Mouse (Mus musculus) embryonic facial prominence, embryonic 11.5 days (tissue): ENCODE data around the gene Slc18a2. TPM values are rescaled to one million over a fixed set of nuclear protein-coding genes. Genes with fewer than 3 reads are reported as not detected.
A peak's percentile ranks its signal among the peaks of the same experiment; 100 is the strongest.

Experiments used
- ATAC-seq: fragments of 200-750 bp; cut with Nextera tagmentation; replicated peaks from 2 replicates; pipeline ENCODE4 v1.8.0; 2017; ENCODE audit warnings: low read depth; ENCODE audit not compliant: insufficient number of reproducible peaks, low FRiP score, low TSS enrichment
- DNase-seq: peaks from one replicate; pipeline ENCODE4 v3.0.0-alpha.2; 2015; ENCODE audit warnings: low spot score
- H3K27ac ChIP-seq: fragments of 300-500 bp; sonication (generic); replicated peaks from 2 replicates; pipeline ENCODE4 v1.5.1; 2014; ENCODE audit warnings: mild to moderate bottlenecking, low read depth, low read length, control low read depth
- H3K27me3 ChIP-seq: fragments of 300-500 bp; sonication (generic); 2 replicates; pipeline ENCODE4 v1.6.1; 2014; ENCODE audit warnings: mild to moderate bottlenecking, low read length, moderate library complexity, mixed read lengths; ENCODE audit not compliant: control insufficient read depth, insufficient read depth
- H3K36me3 ChIP-seq: fragments of 300-500 bp; sonication (generic); replicated peaks from 2 replicates; pipeline ENCODE4 v1.6.1; 2014; ENCODE audit warnings: low read depth, mild to moderate bottlenecking, low read length, moderate library complexity, mixed read lengths; ENCODE audit not compliant: control insufficient read depth, insufficient read depth
- H3K4me1 ChIP-seq: fragments of 300-500 bp; sonication (generic); 2 replicates; pipeline ENCODE4 v1.6.1; 2014; ENCODE audit warnings: low read length, mixed read lengths; ENCODE audit not compliant: control insufficient read depth, insufficient read depth
- H3K4me2 ChIP-seq: fragments of 300-500 bp; sonication (generic); 2 replicates; pipeline ENCODE4 v1.6.1; 2014; ENCODE audit warnings: low read depth, mild to moderate bottlenecking, control low read depth, low read length, moderate library complexity
- H3K4me3 ChIP-seq: fragments of 300-500 bp; sonication (generic); 2 replicates; pipeline ENCODE4 v1.5.1; 2014; ENCODE audit warnings: low read depth, low read length, control low read depth
- H3K9ac ChIP-seq: fragments of 300-500 bp; sonication (generic); replicated peaks from 2 replicates; pipeline ENCODE4 v1.6.1; 2014; ENCODE audit warnings: mild to moderate bottlenecking, control low read depth, low read length
- H3K9me3 ChIP-seq: fragments of 300-500 bp; sonication (generic); replicated peaks from 2 replicates; pipeline ENCODE4 v1.6.1; 2016; ENCODE audit warnings: mild to moderate bottlenecking, low read length, inconsistent platforms, mixed read lengths; ENCODE audit not compliant: control insufficient read depth
- WGBS: fragments of 180-500 bp; shearing (Covaris S2); extraction: QIAGEN DNeasy Blood & Tissue Kit; methylation state at CpG from one replicate; pipeline ENCODE4 v1.1.7; 2014; 5-methylcytosine and 5-hydroxymethylcytosine counted together
- polyA plus RNA-seq: library from polyadenylated mRNA; unstranded; fragments of >200 nt; fragmentation: Nextera tagmentation; extraction: Ambion mirVana; gene quantifications from 2 replicates; pipeline ENCODE4 v1.2.1, GENCODE M21; 2014

Gene Slc18a2
- polyA plus RNA-seq, 1 experiment from 2014 or later: 14.0 TPM

DNA sequence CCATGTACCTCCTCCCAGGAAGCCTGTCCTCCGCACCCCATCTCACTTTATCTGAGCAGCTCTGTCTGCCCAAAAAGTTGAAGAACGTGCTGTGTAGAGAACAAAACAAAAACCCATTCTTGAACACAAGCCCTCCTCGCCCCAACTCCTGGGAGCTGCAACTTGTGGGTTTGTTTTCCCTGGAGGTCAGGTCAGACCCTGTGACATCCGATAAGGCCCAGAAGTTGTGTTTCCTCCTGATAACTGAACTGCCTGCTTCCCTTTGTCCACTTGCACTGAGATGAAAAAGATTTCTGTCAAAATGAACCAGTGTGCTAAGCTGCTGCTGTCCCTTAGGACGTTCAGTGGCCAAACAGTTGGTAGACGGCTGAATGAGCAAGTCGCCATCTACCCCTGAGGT lies 908 bp downstream of the Slc18a2 start:
- ATAC-seq (no peak), DNase-seq (no peak)
- Histone ChIP-seq H3K27me3 (peaks cover 4% of the 10 kb centered on the region), H3K9me3 (no peaks in the 10 kb centered on the region), H3K4me3 (no peak overlapping the region; the same call in 1 of the 2 replicates), H3K4me2 (peak overlapping the region; percentile 93), H3K27ac (no peak overlapping the region), H3K9ac (no peak overlapping the region), H3K36me3 (no peaks in the 10 kb centered on the region), H3K4me1 (peaks cover 2% of the 10 kb centered on the region; the same call in 1 of the 2 replicates)
- WGBS: 28% methylated on average over 7 of the region's 7 CpGs

DNA sequence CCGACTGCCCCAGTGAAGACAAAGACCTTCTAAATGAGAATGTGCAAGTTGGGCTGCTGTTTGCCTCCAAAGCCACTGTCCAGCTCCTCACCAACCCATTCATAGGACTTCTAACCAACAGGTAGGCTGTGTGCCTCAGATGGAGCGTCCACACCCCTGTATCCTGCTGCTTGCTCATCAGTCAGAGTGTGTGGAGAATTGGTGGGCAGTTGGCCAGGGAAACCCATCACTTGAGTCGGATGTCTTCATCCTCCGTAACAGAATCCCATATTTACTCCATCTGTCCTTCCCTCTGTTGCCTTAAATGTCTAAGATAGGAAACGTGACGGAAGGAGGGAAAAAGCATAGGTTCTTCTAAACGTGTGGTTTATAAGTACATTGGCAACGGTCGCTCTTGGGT lies 2.5 kb downstream of the Slc18a2 start:
- H3K9me3 ChIP-seq: no peaks in the 10 kb centered on the region
- no peak overlapping the region for H3K27ac ChIP-seq
- no peak for ATAC-seq
- H3K36me3 ChIP-seq: no peaks in the 10 kb centered on the region
- DNase-seq: no peak
- no peak overlapping the region for H3K4me2 ChIP-seq
- no peak overlapping the region for H3K9ac ChIP-seq
- no peak overlapping the region for H3K4me3 ChIP-seq
- 89% methylated on average over 9 of the region's 9 CpGs for WGBS
- peaks cover 4% of the 10 kb centered on the region for H3K27me3 ChIP-seq
- H3K4me1 ChIP-seq: peaks cover 2% of the 10 kb centered on the region; the same call in 1 of the 2 replicates

DNA sequence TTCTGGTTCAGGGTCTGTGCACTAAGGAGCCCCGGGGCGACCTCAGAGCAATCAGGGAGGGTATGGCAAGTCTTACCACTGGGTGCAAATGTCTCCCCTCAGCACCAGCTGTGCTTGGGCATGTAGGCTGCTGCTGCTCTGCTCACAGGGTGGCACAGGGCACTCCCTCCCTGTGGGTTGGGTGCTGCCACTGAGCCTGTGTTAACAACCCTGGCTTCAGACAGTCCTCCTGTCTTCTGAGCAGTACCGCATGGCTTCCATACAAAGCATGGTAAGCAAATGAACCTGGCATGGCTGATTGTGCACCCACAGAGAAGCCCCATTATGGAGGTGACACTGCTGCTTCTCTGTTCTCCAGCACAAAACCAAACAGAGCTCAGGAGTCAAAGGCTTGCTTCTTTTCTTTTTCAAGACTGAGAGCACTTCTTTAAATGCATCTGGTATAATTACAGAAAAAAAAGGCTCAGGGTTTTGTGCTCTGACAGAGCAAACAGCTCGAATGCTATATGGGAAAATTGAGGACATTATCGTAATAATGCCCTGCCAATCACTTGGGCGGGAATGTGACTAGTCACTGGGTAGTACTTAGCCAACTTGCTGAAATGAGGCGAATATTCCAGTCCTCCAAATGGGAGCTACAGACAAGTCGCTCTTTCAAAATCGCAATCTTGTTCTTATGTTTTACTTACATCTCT lies 4.3 kb downstream of the Slc18a2 start:
- no peak for ATAC-seq
- H3K36me3 ChIP-seq: no peaks in the 10 kb centered on the region
- peaks cover 4% of the 10 kb centered on the region; the same call in 1 of the 2 replicates for H3K27me3 ChIP-seq
- no peak overlapping the region for H3K4me2 ChIP-seq
- DNase-seq: no peak
- H3K4me3 ChIP-seq: no peak overlapping the region
- H3K9me3 ChIP-seq: no peaks in the 10 kb centered on the region
- no peak overlapping the region for H3K27ac ChIP-seq
- 61% methylated on average over 9 of the region's 9 CpGs for WGBS
- no peak overlapping the region for H3K9ac ChIP-seq
- peaks cover 2% of the 10 kb centered on the region; the same call in 1 of the 2 replicates for H3K4me1 ChIP-seq

DNA sequence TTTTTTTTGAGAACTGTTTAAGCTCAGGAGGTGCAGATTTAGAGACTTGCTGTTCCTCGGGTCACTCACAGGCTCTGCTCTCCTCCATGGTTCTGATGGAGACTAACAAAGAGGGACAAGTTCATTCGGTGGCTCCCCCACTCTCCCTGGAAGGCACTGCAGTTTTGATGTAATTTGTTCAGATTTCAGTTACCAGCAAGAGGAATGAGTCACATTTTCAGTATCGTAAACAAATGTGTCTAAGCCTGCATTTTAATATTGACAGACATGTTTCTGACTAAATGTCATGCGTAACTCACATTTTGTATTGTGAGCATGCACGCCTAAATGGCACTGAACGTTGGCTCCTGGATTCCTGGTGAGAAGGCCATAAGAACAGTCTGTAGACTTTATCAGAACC lies 5.2 kb downstream of the Slc18a2 start:
- Histone ChIP-seq H3K4me2 (no peak overlapping the region), H3K27me3 (peaks cover 4% of the 10 kb centered on the region; the same call in 1 of the 2 replicates), H3K9me3 (no peaks in the 10 kb centered on the region), H3K4me1 (no peaks in the 10 kb centered on the region), H3K9ac (no peak overlapping the region), H3K27ac (no peak overlapping the region), H3K36me3 (no peaks in the 10 kb centered on the region), H3K4me3 (no peak overlapping the region)
- 67% methylated on average over 6 of the region's 6 CpGs for WGBS
- ATAC-seq (no peak), DNase-seq (no peak)

DNA sequence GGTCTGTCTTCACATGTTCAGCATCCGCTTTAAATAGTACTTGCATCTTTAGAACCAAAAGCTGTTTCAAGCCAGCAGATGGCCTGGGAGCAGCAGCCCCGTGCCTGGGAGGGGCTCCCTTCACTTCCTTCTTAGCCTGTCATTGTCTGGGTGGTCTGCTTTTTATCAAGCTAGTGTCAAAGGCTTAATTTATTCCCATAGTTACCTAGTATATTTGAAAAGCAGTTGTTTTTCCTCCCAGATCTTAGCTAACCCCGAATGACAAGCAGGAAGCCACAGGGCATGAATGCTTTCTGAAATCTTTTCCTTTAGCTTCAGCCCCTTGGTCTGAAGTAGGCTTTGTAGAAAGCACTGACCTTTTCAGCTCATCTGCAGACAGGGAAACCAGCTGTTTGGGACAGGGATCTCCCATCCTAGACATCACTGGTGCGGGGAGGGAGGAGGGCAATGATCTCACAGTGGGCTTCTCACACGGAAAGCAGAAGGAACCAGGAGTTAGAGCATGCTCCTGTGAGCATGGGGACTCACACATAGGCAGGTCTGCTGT lies 6.8 kb downstream of the Slc18a2 start:
- 13% methylated on average over 5 of the region's 5 CpGs for WGBS
- Histone ChIP-seq H3K9me3 (no peaks in the 10 kb centered on the region), H3K27ac (no peak overlapping the region), H3K9ac (no peak overlapping the region), H3K36me3 (no peaks in the 10 kb centered on the region), H3K4me3 (no peak overlapping the region), H3K4me1 (no peaks in the 10 kb centered on the region), H3K4me2 (no peak overlapping the region), H3K27me3 (no peaks in the 10 kb centered on the region)
- ATAC-seq (no peak), DNase-seq (peak; percentile 55)

DNA sequence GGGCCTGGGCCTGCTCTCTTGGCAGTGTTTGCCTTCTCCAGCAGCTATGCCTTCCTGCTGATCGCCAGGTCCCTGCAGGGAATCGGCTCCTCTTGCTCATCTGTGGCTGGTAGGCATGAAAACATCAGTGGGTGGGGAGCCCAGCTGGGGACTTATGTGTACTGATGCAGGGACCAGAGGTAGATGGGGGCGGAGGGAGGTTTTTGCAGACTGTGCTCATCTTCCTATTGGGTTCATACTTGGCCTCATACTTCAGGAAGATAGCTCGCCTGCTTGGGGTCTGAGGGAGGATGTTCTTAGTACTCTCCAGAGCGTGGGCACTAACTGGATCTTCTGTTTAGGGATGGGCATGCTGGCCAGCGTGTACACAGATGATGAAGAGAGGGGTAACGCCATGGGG lies 12.5 kb downstream of the Slc18a2 start:
- Histone ChIP-seq H3K27me3 (no peaks in the 10 kb centered on the region), H3K36me3 (no peaks in the 10 kb centered on the region), H3K4me2 (no peak overlapping the region), H3K9me3 (no peaks in the 10 kb centered on the region), H3K4me1 (no peaks in the 10 kb centered on the region), H3K4me3 (no peak overlapping the region), H3K27ac (no peak overlapping the region), H3K9ac (no peak overlapping the region)
- ATAC-seq (no peak), DNase-seq (no peak)
- 78% methylated on average over 7 of the region's 7 CpGs for WGBS

DNA sequence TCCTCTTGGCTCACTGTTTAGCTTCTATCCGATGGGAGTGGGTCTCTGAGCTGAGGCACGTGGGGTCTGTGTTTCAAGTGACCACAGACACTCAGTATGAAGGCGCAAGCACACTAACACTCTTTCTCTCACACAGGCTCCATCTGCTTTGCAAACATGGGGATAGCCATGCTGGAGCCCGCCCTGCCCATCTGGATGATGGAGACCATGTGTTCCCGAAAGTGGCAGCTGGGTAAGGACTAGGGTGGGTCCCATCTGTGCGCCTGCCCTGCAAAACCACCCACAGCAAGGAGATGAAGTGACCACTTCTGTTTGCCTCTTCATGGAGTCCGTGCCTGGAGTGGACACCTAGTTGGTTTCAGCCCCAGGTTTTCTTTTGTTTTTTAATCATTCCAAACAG lies 15.7 kb downstream of the Slc18a2 start:
- no peak overlapping the region for H3K9ac ChIP-seq
- ATAC-seq: no peak
- H3K4me1 ChIP-seq: no peaks in the 10 kb centered on the region
- H3K36me3 ChIP-seq: no peaks in the 10 kb centered on the region
- no peaks in the 10 kb centered on the region for H3K27me3 ChIP-seq
- H3K4me2 ChIP-seq: no peak overlapping the region
- no peak for DNase-seq
- 85% methylated on average over 7 of the region's 7 CpGs for WGBS
- no peak overlapping the region for H3K4me3 ChIP-seq
- no peaks in the 10 kb centered on the region for H3K9me3 ChIP-seq
- H3K27ac ChIP-seq: no peak overlapping the region

DNA sequence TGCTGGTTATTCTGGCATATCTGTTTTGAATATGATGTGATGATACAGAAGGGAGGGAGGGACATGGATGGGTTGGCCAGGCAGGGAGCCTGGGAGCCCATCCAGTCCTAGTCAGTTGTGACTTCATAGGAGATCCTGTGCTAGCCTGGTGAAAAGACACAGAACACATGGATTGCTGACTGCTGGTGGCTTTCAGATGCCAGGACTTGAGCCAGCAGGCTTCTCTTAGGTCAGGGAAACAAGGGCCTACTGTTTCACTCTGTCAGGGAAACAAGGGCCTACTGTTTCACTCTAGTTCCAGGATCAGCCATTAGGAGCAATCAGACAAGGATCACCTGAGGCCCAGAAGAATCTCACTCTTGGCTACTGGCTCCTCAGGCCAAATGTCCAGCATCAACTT lies 20.1 kb downstream of the Slc18a2 start:
- H3K4me2 ChIP-seq: no peak overlapping the region

More for the DNA sequence above, 20.1 kb downstream of the Slc18a2 start:
- Histone ChIP-seq H3K27me3 (no peaks in the 10 kb centered on the region), H3K36me3 (no peaks in the 10 kb centered on the region), H3K4me1 (no peaks in the 10 kb centered on the region), H3K9me3 (no peaks in the 10 kb centered on the region), H3K4me3 (no peak overlapping the region), H3K27ac (no peak overlapping the region), H3K9ac (no peak overlapping the region)
- ATAC-seq: no peak
- DNase-seq: no peak
